Mouse (Mus musculus) neural tube, embryonic 10.5 days (tissue): Measurements from ENCODE around the gene Sel1l3.

Source experiments
- DNase-seq: peaks from one replicate; pipeline ENCODE4 v3.0.0-alpha.2; 2017; ENCODE audit warnings: low spot score; ENCODE audit errors: extremely low spot score

The Sel1l3 gene

DNA sequence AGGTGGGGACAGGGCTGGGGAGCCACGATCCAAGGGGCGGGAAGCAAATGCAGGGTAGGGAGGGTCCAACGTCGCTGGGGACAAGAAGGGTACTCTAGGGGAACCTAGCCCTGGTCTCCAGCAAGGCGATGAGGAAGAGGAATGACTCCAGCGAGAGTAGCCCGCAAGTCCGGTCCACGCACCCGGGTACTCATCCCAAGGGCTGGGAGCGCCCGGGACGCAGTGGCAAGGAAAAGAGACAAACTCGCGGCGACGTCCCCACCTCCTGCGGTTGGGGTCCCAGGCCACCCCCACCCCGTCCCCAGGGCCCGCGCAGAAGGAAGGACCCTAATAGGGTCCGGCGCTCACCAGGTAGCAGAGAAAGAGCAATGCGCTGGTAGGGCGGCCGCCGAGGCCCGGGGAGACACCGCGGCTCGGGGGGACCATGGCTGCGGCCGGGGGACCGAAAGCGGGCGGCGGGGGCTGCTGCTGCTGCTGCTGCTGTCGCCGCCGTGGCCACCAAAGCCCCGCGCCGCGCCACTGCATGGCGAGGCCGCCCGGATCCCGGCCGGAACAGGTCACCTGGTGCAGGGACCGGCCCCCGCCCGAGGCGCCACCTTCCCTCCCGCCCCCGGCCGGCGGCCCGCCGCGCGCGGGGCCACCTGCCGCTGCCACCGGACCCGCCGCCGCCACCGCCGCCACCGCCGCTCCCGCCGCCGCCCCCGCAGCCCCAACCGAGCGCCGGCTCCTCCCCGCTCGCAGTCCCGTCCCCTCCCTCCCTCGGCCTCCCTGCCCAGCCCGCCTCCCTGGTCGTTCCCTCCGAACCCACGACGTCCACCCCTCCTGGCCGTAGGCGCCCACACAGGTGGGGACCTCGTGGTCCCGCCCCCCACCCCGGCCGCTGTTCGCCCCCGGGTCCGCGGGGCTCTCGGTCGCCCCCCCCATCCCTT, 681 bp downstream of the Sel1l3 start:
- DNase-seq, result peak; percentile 54

DNA sequence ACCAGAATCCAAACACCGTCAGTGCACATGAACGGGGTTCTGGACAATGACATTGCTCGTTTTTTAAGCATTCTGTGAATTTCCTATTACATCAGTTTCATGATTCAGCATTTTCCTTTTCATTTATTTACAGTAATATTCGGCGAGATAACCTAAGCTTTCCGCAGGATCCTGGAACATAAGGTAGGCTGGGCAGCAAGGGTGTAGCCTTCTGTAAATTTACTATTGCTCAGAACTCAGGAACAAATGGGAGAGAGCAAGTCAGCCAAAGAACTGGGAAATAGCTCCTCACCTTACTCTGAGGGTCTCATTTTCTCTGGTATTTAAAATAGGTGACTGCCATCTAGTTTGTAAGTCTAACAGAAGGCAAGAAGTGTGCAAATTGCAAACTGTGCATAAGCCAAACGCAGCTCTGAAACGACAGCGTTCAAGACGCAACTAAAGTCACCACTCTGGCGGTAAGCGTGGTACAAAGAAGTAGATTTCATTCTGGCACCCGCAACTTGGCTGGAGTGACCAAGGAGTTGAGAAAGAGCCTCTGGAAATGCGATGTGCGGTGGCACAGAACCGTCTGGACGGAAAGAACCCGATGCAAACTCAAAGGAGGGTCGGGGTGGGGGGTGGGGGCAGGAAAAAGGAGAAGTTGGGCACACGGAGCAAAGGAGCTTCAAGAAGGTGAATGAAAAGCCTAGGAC, 1.5 kb downstream of the Sel1l3 start:
- no peak for DNase-seq

DNA sequence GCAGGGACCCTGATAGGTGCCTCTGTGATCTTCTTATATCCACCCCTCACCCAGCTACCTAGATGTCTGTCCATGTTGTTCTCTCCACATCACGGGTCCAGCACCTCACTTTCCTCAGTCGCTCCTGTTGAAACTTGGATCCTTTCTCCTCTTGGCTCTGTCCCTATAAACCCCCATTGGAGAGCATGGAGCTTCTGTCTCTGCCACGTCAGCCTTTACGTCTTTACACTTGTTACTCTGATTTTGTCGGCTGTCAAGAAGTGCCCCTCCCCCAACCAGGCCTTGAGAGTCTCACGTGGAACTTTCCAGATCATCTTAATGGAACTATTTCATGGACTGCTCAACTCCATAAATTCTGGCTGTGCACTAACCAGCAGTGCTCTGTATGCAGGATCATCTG, 2.5 kb downstream of the Sel1l3 start:
- peak; percentile 14 for DNase-seq

DNA sequence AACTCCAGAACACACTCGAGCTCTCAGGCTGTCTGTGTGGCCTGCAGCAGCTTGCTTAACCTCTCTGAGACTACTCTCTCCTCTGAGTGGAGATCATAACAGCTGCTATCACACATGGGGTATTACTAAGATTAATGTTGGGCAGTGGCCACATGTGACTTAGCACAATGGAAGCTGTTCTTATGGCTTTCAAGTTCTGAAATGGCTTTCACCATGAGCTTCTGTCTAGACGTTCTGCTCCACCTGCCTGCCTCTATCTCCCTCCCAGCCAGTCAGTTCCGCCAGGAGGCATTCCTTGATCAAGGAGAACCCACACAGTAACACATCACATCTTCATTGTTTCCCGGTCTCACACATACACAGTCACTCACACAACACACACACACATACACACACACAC, 3.2 kb downstream of the Sel1l3 start:
- DNase-seq, result no peak

DNA sequence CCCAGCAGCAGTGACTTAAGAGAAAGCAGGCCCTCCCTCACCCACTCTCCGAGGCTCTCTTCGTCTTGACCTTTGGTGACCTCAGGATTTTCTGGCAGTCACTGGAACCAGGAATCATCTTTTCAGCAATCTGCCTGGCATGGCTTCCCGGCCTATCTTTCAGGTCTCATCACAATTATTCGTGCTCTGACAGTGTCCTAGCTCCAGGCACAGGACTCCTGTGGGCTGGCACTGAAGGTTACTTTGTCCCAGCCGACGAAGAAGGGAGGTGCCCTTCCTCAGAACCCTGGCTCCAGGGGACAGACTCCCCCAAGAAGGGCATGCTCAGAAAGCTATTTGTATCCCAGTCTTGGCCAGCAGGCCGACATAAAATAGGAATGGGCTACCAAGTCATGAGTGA, 4.0 kb downstream of the Sel1l3 start:
- DNase-seq, result no peak

DNA sequence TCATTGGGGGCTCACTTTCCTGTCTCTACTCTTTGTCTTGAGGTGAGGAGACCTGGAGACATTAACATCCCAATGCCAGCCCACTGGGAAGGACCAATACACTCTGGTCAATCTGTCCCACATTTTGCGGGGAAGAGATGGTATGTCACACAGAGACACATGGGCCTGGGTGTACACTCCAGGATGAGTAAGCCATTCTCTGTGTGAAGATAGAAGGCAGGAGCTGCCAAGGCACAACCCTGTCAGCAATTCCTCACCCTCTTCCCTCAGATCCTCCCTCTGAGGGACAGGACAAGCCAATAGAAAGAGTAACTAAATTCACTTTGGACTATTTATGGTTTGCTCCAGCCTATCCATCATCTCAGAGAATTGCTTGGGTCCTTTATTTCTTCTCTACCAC, 5.0 kb downstream of the Sel1l3 start:
- DNase-seq, result no peak

DNA sequence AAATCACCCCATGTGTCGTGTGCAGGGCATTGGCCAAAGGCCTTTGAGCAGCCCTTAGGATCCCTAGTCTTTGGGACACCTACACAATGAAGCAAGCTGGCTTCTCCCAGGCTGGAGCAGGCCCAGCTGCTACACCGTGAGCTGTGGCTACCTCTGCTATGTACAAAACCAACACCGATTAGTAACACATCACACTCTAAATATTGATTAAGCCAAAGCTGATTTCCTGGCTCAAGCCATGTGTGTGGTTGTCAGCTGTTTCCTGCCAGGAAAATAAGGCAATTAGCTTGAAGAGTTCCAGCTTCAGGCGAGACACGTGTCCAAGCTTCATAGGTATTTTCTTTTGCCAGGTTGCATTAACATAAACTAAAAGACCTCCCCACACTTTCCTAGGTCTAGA, 7.2 kb downstream of the Sel1l3 start:
- no peak for DNase-seq

DNA sequence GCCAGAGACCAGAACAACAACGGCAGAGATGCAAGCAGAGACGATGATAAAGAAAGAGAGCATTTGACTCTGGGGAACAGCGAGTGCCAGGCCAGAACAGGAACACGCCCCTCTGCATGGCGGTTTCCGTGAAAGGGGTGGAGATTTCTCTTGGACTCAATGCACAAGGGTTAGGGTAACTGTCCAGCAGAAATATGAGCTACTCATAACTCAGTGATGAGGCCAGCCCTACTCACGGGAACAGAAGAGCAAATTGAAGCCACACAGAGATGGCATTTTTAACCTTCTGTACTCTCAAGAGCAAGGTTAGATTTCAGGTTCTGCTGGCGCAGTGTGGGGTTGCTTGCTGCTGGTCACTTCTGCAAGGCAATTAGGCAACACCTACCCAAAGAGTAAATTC, 11.0 kb downstream of the Sel1l3 start:
- DNase-seq, result no peak

DNA sequence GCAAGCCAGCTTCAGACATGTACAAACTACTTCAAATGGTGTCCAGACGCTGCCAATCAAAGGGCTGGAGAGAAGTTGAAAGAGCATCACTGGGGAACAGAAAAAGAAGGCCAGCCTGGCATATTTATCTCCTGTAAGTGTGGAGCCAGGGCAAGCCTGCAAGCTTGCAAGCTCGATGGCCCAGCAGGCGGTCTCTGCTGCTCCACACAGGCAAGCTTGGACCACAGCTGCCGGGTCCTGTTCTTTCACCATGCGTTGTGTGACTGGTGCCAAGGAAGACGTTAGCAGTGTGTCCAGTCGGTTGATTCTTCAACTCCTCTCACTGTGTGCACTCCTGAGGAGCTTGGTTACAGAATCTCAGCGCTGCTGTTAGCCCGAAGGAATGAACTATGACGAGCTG, 12.9 kb downstream of the Sel1l3 start:
- DNase-seq, result no peak

DNA sequence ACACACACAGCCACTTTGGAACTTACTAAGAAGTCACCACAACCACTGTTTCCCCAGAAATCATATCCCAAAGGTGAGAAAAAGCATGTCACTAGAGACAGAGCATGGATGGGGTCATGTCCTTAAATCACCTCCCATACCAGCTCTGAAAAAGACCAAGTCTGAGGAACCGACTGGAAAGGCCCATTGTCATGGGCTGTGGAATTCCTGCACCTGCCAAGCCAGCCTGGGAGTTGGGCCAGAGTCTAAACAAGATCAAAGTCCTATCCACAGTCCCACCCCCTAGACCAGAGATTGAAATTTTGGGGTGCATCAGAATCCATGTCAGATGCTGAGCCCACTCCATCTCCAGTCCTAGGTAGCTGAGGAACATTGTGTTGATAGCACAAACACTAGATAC, 15.3 kb downstream of the Sel1l3 start:
- DNase-seq, result no peak

DNA sequence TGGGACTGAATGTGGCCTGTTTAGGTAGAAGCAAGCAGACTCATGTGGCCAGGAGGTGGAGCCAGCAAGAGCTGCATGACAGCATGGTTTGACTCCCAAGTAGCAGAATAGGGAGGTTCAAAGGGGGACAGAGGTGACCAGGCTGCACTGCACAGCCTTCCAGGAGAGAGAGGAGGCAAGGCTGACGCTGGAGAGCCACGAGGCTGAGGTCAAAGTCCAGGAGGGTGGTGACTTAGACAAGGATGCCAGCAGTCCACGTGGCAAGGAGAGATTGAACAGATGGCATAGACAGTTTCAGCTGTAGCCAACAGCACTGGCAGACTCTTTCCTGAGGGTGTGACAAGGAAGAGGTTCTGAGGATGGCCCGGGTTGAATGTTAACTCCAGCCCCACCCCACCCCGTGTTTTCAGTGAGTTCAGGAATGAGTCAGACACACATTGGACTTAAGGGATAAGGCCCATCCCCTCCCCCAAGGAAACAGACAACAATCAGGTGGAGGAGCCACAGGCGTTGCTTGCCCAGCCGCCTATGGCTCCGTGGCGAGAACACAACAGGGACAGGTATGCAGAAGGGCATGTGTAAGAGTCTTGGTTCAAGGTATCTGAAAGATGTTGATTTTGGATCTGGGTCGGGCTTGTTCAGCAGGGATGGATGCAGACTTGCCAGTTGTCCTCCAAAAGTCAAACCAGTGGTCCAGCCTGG, 17.2 kb downstream of the Sel1l3 start:
- DNase-seq, result no peak

DNA sequence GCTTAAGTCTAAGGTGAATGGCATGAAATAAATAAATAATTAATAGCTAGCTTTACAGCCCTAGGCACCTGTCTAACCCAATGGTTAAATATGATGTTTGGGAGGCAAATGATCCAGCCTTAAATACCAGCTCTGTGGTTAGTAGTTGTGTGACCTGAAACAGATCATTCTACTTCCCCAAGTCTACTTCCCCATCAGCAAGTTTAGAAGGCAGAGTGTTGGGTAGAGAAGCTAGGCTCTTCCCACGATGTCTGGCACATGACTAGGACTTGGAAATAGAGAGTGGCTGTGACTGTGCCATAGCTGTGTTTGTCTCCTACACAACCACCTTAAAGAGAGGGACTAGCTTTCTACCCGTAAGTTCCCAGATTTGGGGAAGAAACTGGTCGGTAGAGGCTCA, 18.9 kb downstream of the Sel1l3 start:
- DNase-seq, result no peak

DNA sequence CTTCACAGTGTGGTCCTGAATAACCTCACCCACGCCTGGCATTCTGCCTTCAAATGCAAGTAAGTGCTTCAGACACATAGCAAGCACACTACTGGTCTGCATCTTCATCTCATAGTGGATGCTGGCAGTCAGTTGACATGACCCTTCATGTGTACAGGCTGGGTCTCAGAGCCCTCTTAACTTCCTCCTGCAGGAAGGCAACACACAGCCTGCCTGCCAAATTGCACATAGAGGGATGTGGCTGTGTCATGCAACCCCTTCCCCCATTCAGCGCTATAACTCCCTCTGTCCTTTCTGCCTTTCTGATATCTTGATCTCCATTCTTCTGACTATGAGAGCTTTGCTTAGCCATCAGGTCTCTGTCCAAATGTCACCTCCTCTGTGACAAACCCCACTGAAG, 19.3 kb downstream of the Sel1l3 start:
- DNase-seq, result no peak

DNA sequence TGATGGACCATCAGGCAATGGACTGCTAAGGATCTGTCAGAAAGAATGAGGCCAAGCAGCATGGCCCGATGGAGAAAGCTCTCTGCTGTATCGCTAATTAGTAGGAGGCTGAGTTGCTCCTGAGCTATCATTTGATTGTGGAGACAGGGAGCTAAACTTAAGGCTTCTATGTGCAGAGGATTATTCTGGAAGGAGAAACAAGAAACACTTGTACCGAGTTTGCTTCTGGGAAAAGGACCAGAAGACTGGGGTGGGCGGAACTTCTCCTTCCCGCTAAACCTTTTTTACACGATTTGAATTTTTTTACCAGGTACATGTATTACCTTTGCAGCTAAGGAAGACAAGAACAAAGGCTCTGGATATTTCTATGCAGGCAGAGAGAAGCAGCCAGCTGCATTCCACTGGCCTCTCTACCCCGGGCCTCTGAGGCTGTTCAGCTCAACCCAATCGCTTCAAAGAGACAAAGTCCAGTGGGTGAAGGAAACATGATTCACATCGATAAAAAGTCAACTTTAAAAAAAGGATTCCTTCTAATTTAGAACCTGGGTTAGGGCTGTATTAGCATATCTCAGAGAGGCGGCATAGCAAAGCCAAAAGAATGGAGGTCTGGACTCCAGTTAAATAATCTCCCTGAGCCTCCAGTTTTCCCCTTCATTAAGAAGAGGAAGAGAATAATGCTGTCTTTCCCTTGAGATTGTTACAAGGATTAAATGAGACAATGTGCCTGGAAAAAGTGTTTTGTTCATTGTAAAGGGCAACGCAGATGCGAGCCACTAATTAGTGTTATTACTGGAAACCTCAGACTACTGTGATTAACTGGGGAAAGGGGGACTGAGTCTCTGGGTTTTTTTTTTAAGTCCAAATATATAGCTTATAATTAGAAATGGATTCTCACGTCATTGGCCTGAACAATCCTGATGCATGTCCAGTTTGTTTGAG, 20.4 kb downstream of the Sel1l3 start:
- no peak for DNase-seq

DNA sequence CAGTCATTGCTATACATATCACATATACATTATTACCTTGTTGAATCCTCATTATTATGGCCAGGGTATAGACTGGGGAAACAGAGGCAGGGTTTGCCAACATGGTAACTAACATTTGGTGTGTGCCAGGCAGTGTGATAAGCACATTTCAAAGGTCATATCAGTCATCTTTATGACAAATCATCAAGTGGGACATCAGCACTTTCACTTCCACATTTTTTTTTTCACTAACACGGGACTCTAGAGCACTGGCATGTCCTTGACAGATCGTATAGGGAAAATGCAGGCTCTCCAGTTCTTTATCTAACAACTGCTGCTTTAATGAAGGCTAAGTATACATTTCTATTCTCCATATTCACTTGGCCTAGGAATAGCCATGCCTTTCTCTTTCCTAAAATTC, 25.1 kb downstream of the Sel1l3 start:
- no peak for DNase-seq

DNA sequence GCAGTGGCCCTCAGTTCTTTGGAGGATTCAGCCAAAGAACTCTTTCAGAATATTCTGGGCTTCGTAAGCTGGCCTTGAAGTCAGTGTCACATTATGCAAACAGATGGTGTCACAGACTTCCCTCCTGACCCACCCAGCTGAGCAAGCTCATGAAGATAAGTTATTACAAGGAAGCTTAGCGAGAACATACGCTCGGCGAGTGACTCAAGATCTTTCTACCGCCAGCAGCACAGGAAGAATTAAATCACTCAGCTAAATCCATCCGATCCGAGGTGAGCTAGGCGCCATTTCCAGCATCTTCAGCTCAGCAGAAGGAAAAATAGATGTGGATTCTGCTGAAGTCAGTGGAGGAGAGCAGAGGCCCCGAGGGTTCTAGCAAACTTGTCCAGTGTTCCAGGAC, 26.5 kb downstream of the Sel1l3 start:
- no peak for DNase-seq

DNA sequence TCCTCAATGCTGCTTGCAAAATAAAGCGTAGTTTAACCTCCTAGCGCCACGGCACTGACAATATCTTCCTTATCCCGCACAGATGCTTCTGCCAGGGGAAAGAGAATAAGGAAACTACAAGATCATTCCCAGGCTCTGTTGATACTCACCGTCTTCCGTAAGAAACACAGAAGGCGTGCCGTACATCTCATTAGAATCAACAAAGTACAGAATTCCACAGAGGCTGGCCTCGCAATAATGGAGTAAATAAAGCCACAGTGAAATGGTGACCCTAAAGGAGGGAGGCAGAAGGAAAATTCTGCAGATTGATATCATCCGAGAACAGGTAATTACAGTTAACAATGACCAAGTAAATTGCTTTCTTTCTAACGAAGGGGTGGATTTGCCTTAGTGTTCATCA, 27.9 kb downstream of the Sel1l3 start:
- DNase-seq, result no peak

DNA sequence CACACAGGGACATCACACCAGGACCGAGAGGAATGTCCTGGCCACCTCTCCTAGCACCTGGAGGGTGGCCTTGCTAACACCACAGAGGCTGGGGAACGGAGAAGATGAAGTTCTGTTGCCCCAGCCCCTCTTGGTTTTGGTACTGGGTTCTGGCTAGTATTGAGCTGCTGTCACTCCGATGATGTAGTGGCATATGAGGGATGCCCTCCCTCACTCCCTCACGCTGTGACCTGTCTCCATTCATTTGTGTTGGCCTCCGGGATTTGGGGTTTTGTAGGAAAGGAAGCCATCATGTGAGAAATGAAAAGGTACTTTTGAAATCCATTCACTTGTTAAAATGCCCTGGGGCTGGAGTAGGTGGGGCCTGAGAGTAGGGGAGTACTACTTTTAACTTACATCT, 33.8 kb downstream of the Sel1l3 start:
- DNase-seq, result no peak

DNA sequence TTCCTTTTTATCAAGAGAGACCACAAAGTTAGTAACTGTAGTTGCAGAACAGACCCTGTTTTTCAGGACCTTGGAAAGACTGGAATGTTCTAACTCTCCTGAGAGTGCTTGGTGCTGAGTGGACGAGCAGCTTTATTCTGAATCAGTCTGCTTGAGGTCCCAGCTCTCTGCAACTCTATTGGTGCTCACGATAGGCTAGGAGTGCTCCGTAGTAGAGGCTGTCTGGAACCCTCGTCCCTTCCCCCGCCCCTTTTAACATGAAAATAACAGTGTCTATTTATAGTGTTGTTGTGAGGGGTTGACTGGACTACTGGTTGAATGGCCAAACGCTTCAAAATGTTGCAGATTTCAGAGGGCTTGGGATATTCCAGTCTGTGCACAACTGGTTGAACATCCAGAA, 37.0 kb downstream of the Sel1l3 start:
- DNase-seq, result no peak

DNA sequence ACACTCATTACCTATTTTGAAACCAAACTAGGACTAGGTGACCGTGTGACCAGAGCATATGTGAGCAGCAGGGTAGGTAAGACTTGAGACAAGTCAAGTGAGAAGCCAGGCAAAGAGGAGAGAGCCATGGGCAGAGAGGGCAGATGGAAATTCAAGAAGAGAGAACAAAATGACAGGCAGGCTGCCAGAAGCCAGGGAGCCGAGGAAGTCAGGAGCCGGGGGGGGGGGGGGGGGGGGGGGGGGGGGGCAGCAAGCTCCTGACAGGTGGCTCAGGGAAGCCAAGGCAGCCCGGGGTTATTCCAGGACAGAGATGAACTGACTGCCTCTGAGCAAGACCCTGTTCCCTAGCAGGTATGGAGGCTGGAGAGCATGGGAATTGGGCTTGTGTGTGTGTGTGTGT, 37.7 kb downstream of the Sel1l3 start:
- DNase-seq, result no peak

DNA sequence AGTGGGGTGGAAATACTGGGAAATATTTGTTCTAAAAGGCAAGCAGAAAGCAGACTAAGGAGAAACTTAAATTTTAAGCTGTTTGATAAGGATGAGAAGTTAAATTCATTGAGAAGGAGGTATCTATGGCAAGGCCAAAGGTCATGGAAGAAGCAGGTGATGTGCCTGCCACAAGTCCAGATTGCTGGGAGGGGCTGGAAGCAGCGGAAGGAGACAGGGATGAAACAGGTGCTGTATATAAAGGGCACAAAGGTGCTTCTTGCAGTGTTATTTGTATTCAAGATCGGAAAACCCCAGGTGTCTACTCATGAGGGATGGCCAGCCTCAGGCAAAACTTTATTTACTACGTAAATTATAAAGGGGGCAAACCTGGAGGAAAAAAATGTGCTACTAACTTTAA, 38.5 kb downstream of the Sel1l3 start:
- no peak for DNase-seq
